9 mouse cellular contexts compared by ENCODE assay signal in genomic region chr13:70582517-70582916, GRCm38 (mm10). TPM values are rescaled to one million over a fixed set of nuclear protein-coding genes. Genes with fewer than 3 reads are reported as not detected.
DNase-seq lines count a peak whose midpoint lies in the region; ATAC-seq and TF ChIP-seq lines count a peak whose summit lies in the region.
"Had no signal": no experiment of that assay in that cellular context is flagged by ENCODE, and none has a peak within 500 bp of the region (broad histone marks: within the 10 kb centered on the region; RNA-seq: fewer than 3 reads in every experiment).

No protein-coding gene starts in this region.

- H3K4me2 ChIP-seq in kidney, embryonic 15.5 days, result no peak overlapping the region
- no peak overlapping the region for H3K4me2 ChIP-seq in lung, postnatal 0 days (replicated peaks; ENCODE audit: low read depth, low read length)
- H3K4me2 ChIP-seq: limb, embryonic 15.5 days had no signal

- H3K36me3 ChIP-seq in kidney, embryonic 15.5 days, result peaks cover 24% of the 10 kb centered on the region
- peaks cover 12% of the 10 kb centered on the region; the same call in 1 of the 2 replicates for H3K36me3 ChIP-seq in lung, postnatal 0 days (ENCODE audit: insufficient read depth, low read length)

- H3K9ac ChIP-seq in kidney, embryonic 15.5 days, result no peak overlapping the region
- no peak overlapping the region for H3K9ac ChIP-seq in lung, postnatal 0 days (replicated peaks; ENCODE audit: low read depth)
- H3K9ac ChIP-seq: limb, embryonic 15.5 days had no signal

- H3K27ac ChIP-seq in kidney, embryonic 15.5 days, result no peak overlapping the region
- H3K27ac ChIP-seq in lung, postnatal 0 days (ENCODE audit: low read length), result no peak overlapping the region
- H3K27ac ChIP-seq: limb, embryonic 15.5 days had no signal

- no peaks in the 10 kb centered on the region for H3K9me3 ChIP-seq in kidney, embryonic 15.5 days (replicated peaks)
- H3K9me3 ChIP-seq in lung, postnatal 0 days (ENCODE audit: low read length), result no peaks in the 10 kb centered on the region
- H3K9me3 ChIP-seq: limb, embryonic 15.5 days had no signal

- TF ChIP-seq EP300 in lung, postnatal 0 days (IDR thresholded peaks at IDR 0.05), result no peak

- peak; percentile 58 for TF ChIP-seq CTCF in lung, postnatal 0 days (IDR thresholded peaks at IDR 0.05)

- no peak for ATAC-seq in CD4-positive, CD25-positive, alpha-beta regulatory T cell, adult 4 months
- ATAC-seq in kidney, embryonic 15.5 days (replicated peaks; ENCODE audit: low FRiP score), result no peak
- no peak for ATAC-seq in lung, postnatal 0 days

- H3K27me3 ChIP-seq in kidney, embryonic 15.5 days, result no peaks in the 10 kb centered on the region
- H3K27me3 ChIP-seq in lung, postnatal 0 days (replicated peaks; ENCODE audit: insufficient read depth, low read length), result no peaks in the 10 kb centered on the region
- H3K27me3 ChIP-seq: limb, embryonic 15.5 days had no signal

- peak; percentile 22 for DNase-seq in CD4-positive, CD25-positive, alpha-beta regulatory T cell, adult 2 months (ENCODE audit: low read depth, low spot score)
- DNase-seq in kidney, adult 9 months, result peak; percentile 44
- DNase-seq in adrenal gland, postnatal 10 days, result peak; percentile 61
- DNase-seq in frontal cortex, postnatal 36 days (ENCODE audit: low spot score in 2 of 2), result peak; percentile 55 to 73
- DNase-seq in lung, postnatal 0 days (ENCODE audit: low spot score), result peak; percentile 9
- DNase-seq in yolk sac, embryonic 10.5 days (ENCODE audit: low spot score), result peak; percentile 12

- H3K4me1 ChIP-seq in kidney, embryonic 15.5 days, result no peaks in the 10 kb centered on the region
- no peaks in the 10 kb centered on the region for H3K4me1 ChIP-seq in lung, postnatal 0 days (ENCODE audit: insufficient read depth, low read depth, low read length)
- H3K4me1 ChIP-seq: limb, embryonic 15.5 days had no signal

- 35% methylated on average over 2 of the region's 2 CpGs for WGBS in kidney, embryonic 15.5 days
- 24% methylated on average over 2 of the region's 2 CpGs for WGBS in lung, postnatal 0 days

- no peak overlapping the region for H3K4me3 ChIP-seq in kidney, embryonic 15.5 days (replicated peaks)
- no peak overlapping the region for H3K4me3 ChIP-seq in lung, postnatal 0 days (ENCODE audit: low read depth, low read length)
- H3K4me3 ChIP-seq: limb, embryonic 15.5 days had no signal

RNA-seq across cellular contexts. Expression of gene Ice1, which starts 54.9 kb away (rescaled TPM):
- 10 to 100 TPM; 18.1 to 25.7 TPM for polyA plus RNA-seq in CD4-positive, CD25-positive, alpha-beta regulatory T cell, adult 4 months (2017; shearing (Covaris generic))
- polyA plus RNA-seq in kidney, embryonic 15.5 days (2015; fragmentation: Nextera tagmentation; extraction: Ambion mirVana), result 18.2 and 19.9 TPM in 2 replicates
- 10 to 100 TPM; 22.5 to 31.4 TPM for total RNA-seq in adrenal gland, postnatal 10 days (2021)
- 10.8 and 12.3 TPM in 2 replicates for polyA plus RNA-seq in lung, postnatal 0 days (2015; fragmentation: Nextera tagmentation; extraction: Ambion mirVana)

Comparison
In these comparisons a context has a peak if more than half of its experiments do, and no peak if none do; other contexts are left out.
1. DNase-seq: peak in every context shown above with its lines; median percentile 64 in frontal cortex, postnatal 36 days; 61 in adrenal gland, postnatal 10 days; 44 in kidney, adult 9 months; 22 in CD4-positive, CD25-positive, alpha-beta regulatory T cell, adult 2 months; 12 in yolk sac, embryonic 10.5 days; 9 in lung, postnatal 0 days.